Mouse (Mus musculus) C2C12 (cell line): ENCODE measurements around the gene Gm20388.

ENCODE experiments used
- CTCF ChIP-seq: IDR thresholded peaks from one replicate; pipeline ENCODE4 v1.5.1; 2011; ENCODE audit not compliant: control insufficient read depth, insufficient read depth, insufficient read length
- MAX ChIP-seq: IDR thresholded peaks from one replicate; pipeline ENCODE4 v1.6.1; 2011; ENCODE audit warnings: mild to moderate bottlenecking, control low read depth
- MYOD1 ChIP-seq: IDR thresholded peaks from one replicate; pipeline ENCODE4 v1.6.1; 2011; ENCODE audit warnings: low read depth; ENCODE audit not compliant: control insufficient read depth, insufficient read length
- MYOG ChIP-seq: IDR thresholded peaks from one replicate; pipeline ENCODE4 v1.6.1; 2011; ENCODE audit not compliant: control insufficient read depth, insufficient read length; ENCODE audit errors: extremely low read depth
- USF1 ChIP-seq: IDR thresholded peaks from one replicate; pipeline ENCODE4 v1.6.1; 2011; ENCODE audit warnings: low read depth, mild to moderate bottlenecking, control low read depth, moderate library complexity

GRCm38 (mm10) chr8:122544138-122544537 is 2633.5 kb downstream of the Gm20388 start:
- TF ChIP-seq CTCF (no peak), MYOG (no peak), MYOD1 (no peak), MAX (no peak), USF1 (no peak)
